10 mouse cellular contexts compared by ENCODE assay signal in genomic region chr2:165121206-165121840, GRCm38 (mm10). TPM values are rescaled to one million over a fixed set of nuclear protein-coding genes. Genes with fewer than 3 reads are reported as not detected.
DNase-seq lines count a peak whose midpoint lies in the region; ATAC-seq and TF ChIP-seq lines count a peak whose summit lies in the region.
"Had no signal": no experiment of that assay in that cellular context is flagged by ENCODE, and none has a peak within 500 bp of the region (broad histone marks: within the 10 kb centered on the region; RNA-seq: fewer than 3 reads in every experiment).

No protein-coding gene starts in this region.

- no peak for TF ChIP-seq CTCF in lung, embryonic 14.5 days (IDR thresholded peaks at IDR 0.05; ENCODE audit: low read depth)
- no peak for TF ChIP-seq CTCF in lung, adult 2 months (IDR thresholded peaks at IDR 0.05; ENCODE audit: insufficient read depth, low read length)
- TF ChIP-seq CTCF in thymus, adult 2 months (IDR thresholded peaks at IDR 0.05; ENCODE audit: borderline replicate concordance, control insufficient read depth, extremely low read depth, insufficient read depth, low read length, poor library complexity) = no peak

- no peak overlapping the region; the same call in 1 of the 2 replicates for H3K4me2 ChIP-seq in lung, embryonic 14.5 days
- H3K4me2 ChIP-seq in forebrain, embryonic 16.5 days (ENCODE audit: low read length) = no peak overlapping the region
- H3K4me2 ChIP-seq: hindbrain, embryonic 15.5 days had no signal

- peak; percentile 80 for DNase-seq in lung, embryonic 14.5 days
- no peak for DNase-seq in lung, adult 2 months
- DNase-seq in ZHBTc4 (ENCODE audit: low read depth, low spot score) = peak; percentile 80
- DNase-seq in left cerebral cortex, postnatal 4 days = peak; percentile 46
- DNase-seq in frontal cortex, postnatal 25 days (ENCODE audit: low spot score in 2 of 2) = no peak
- no peak for DNase-seq in thymus, adult 2 months

- H3K4me3 ChIP-seq in lung, embryonic 14.5 days (ENCODE audit: low read depth, low read length) = no peak overlapping the region
- H3K4me3 ChIP-seq in lung, adult 2 months (replicated peaks; ENCODE audit: extremely low read depth, low read depth, low read length) = no peak overlapping the region
- no peak overlapping the region for H3K4me3 ChIP-seq in forebrain, embryonic 16.5 days (replicated peaks; ENCODE audit: low read length)
- H3K4me3 ChIP-seq in thymus, adult 2 months (ENCODE audit: control insufficient read depth, insufficient read depth, low read length) = no peak overlapping the region
- H3K4me3 ChIP-seq: hindbrain, embryonic 15.5 days had no signal

- peaks cover 32% of the 10 kb centered on the region for H3K27me3 ChIP-seq in lung, embryonic 14.5 days (ENCODE audit: insufficient read depth, low read length)
- H3K27me3 ChIP-seq in forebrain, embryonic 16.5 days (replicated peaks; ENCODE audit: control insufficient read depth, insufficient read depth, low read length) = no peaks in the 10 kb centered on the region
- no peaks in the 10 kb centered on the region; the same call in 1 of the 2 replicates for H3K27me3 ChIP-seq in thymus, adult 2 months (ENCODE audit: control insufficient read depth, insufficient read depth, low read length)
- H3K27me3 ChIP-seq: hindbrain, embryonic 15.5 days had no signal

- H3K4me1 ChIP-seq in lung, embryonic 14.5 days (ENCODE audit: insufficient read depth) = no peaks in the 10 kb centered on the region
- no peaks in the 10 kb centered on the region for H3K4me1 ChIP-seq in lung, adult 2 months (ENCODE audit: control insufficient read depth, insufficient read depth, low read length)
- H3K4me1 ChIP-seq in forebrain, embryonic 16.5 days (replicated peaks; ENCODE audit: control insufficient read depth, insufficient read depth, low read length) = peaks cover 18% of the 10 kb centered on the region
- no peaks in the 10 kb centered on the region for H3K4me1 ChIP-seq in thymus, adult 2 months (replicated peaks; ENCODE audit: control insufficient read depth, insufficient read depth, low read length)

- TF ChIP-seq POLR2A in lung, adult 2 months (IDR thresholded peaks at IDR 0.05; ENCODE audit: borderline replicate concordance, extremely low read depth, low read depth, low read length) = no peak
- TF ChIP-seq POLR2A in thymus, adult 2 months (IDR thresholded peaks at IDR 0.05; ENCODE audit: control insufficient read depth, extremely low read depth, insufficient read depth, low read length, poor library complexity) = no peak

- WGBS in lung, embryonic 14.5 days = 21% methylated on average over 10 of the region's 10 CpGs
- 23% methylated on average over 10 of the region's 10 CpGs for WGBS in lung, adult 2 months
- 23% methylated on average over 10 of the region's 10 CpGs for WGBS in forebrain, embryonic 16.5 days
- WGBS in thymus, adult 2 months = 43% methylated on average over 10 of the region's 10 CpGs

- no peak overlapping the region for H3K27ac ChIP-seq in lung, embryonic 14.5 days (ENCODE audit: low read depth)
- H3K27ac ChIP-seq in forebrain, embryonic 16.5 days (ENCODE audit: low read length) = no peak overlapping the region
- H3K27ac ChIP-seq in thymus, adult 2 months (ENCODE audit: control insufficient read depth, insufficient read depth, low read length) = no peak overlapping the region
- H3K27ac ChIP-seq: hindbrain, embryonic 15.5 days had no signal

- ATAC-seq in lung, embryonic 14.5 days (ENCODE audit: insufficient read depth) = peak; percentile 66
- peak; percentile 47 for ATAC-seq in forebrain, embryonic 16.5 days

- no peak overlapping the region for H3K9ac ChIP-seq in lung, embryonic 14.5 days
- H3K9ac ChIP-seq in forebrain, embryonic 16.5 days (replicated peaks; ENCODE audit: low read depth, low read length) = no peak overlapping the region
- H3K9ac ChIP-seq: hindbrain, embryonic 15.5 days had no signal

- no peaks in the 10 kb centered on the region for H3K9me3 ChIP-seq in lung, embryonic 14.5 days (ENCODE audit: low read depth, low read length)
- no peaks in the 10 kb centered on the region for H3K9me3 ChIP-seq in forebrain, embryonic 16.5 days (ENCODE audit: control insufficient read depth, low read length)
- H3K9me3 ChIP-seq: hindbrain, embryonic 15.5 days had no signal

- no peaks in the 10 kb centered on the region for H3K36me3 ChIP-seq in lung, embryonic 14.5 days (ENCODE audit: insufficient read depth)
- H3K36me3 ChIP-seq in forebrain, embryonic 16.5 days (ENCODE audit: control insufficient read depth, insufficient read depth) = no peaks in the 10 kb centered on the region
- no peaks in the 10 kb centered on the region for H3K36me3 ChIP-seq in thymus, adult 2 months (ENCODE audit: control insufficient read depth, insufficient read depth, low read length)
- H3K36me3 ChIP-seq: hindbrain, embryonic 15.5 days had no signal

- intact Hi-C loops in left cerebral cortex, postnatal 4 days (cut with DNase I) = no loop called here

RNA-seq across cellular contexts. Expression of gene 1700025C18Rik, which starts 30.8 kb away (rescaled TPM):
- not detected in 2 replicates for polyA plus RNA-seq in lung, embryonic 14.5 days (2014; fragmentation: Nextera tagmentation; extraction: Ambion mirVana)
- not detected in 2 replicates for polyA plus RNA-seq in lung, adult 2 months (2012; rRNA removed)
- polyA plus RNA-seq in forebrain, embryonic 16.5 days (2015; fragmentation: Nextera tagmentation; extraction: Ambion mirVana) = not detected in 2 replicates
- not detected for total RNA-seq in left cerebral cortex, postnatal 4 days (2021)
- polyA plus RNA-seq in thymus, adult 2 months (2012; rRNA removed) = not detected in 2 replicates
- polyA plus RNA-seq: hindbrain, embryonic 15.5 days; liver, embryonic 16.5 days; small intestine, adult 2 months had no signal

Comparison
In these comparisons a context has a peak if more than half of its experiments do, and no peak if none do; other contexts are left out.
1. DNase-seq: peak in lung, embryonic 14.5 days (single experiment), ZHBTc4 (single experiment) and left cerebral cortex, postnatal 4 days (single experiment); none in lung, adult 2 months (single experiment), frontal cortex, postnatal 25 days (0 of 2) and thymus, adult 2 months (single experiment).